Mouse (Mus musculus) thymus, postnatal 36 days (tissue): Measurements from ENCODE around the gene Tipin.
"Not testable (repeated sequence)": the region's sequence is repeated elsewhere in the genome, so short reads cannot be mapped to it uniquely, and the experiment has no call there.

Source experiments
- DNase-seq, 2 experiments: peaks; one replicate each; pipeline ENCODE4 v3.0.0; 2022; ENCODE audit warnings: mixed read lengths in 2 of 2

Tipin gene

GRCm38 (mm10) chr9:64272611-64273010, 8.8 kb upstream of the Tipin start:
- peak; percentile 13 to 16 for DNase-seq

- no peak for DNase-seq
Measured at GRCm38 (mm10) chr9:64273757-64274156, 7.6 kb upstream of the Tipin start.

GRCm38 (mm10) chr9:64274291-64274690, 7.1 kb upstream of the Tipin start:
- DNase-seq = no peak

- no peak for DNase-seq
Measured at GRCm38 (mm10) chr9:64274919-64275318, 6.5 kb upstream of the Tipin start.

- peak; percentile 61 to 72 for DNase-seq
Measured at GRCm38 (mm10) chr9:64277706-64278105, 3.7 kb upstream of the Tipin start.

- DNase-seq = no peak
Measured at GRCm38 (mm10) chr9:64278665-64279310, 2.6 kb upstream of the Tipin start.

- no peak for DNase-seq
Measured at GRCm38 (mm10) chr9:64281781-64282178, 399 bp downstream of the Tipin start.

- DNase-seq = no peak
Measured at GRCm38 (mm10) chr9:64282404-64282987, 1.1 kb downstream of the Tipin start.

- not testable (repeated sequence) for DNase-seq
Measured at GRCm38 (mm10) chr9:64303086-64303485, 21.7 kb downstream of the Tipin start.

GRCm38 (mm10) chr9:64306476-64307312, 25.3 kb downstream of the Tipin start:
- no peak for DNase-seq

- DNase-seq = no peak
Measured at GRCm38 (mm10) chr9:64310996-64311785, 29.8 kb downstream of the Tipin start.

GRCm38 (mm10) chr9:64312128-64312527, 30.7 kb downstream of the Tipin start:
- no peak for DNase-seq

- no peak for DNase-seq
Measured at GRCm38 (mm10) chr9:64314696-64315095, 33.3 kb downstream of the Tipin start.

GRCm38 (mm10) chr9:64316986-64317385, 35.6 kb downstream of the Tipin start:
- no peak for DNase-seq

- DNase-seq = no peak
Measured at GRCm38 (mm10) chr9:64323976-64324375, 42.6 kb downstream of the Tipin start.

- no peak for DNase-seq
Measured at GRCm38 (mm10) chr9:64335825-64336224, 54.4 kb downstream of the Tipin start.

- no peak for DNase-seq
Measured at GRCm38 (mm10) chr9:64339361-64339760, 58.0 kb downstream of the Tipin start.

GRCm38 (mm10) chr9:64340351-64341253, 59.2 kb downstream of the Tipin start:
- peak; percentile 69 to 74 for DNase-seq

- DNase-seq = no peak
Measured at GRCm38 (mm10) chr9:64341254-64341566, 59.8 kb downstream of the Tipin start, which contains the start of gene Dis3l. Gene Dis3l, minus strand, starts transcription at chr9:64341288.

- no peak for DNase-seq
Measured at GRCm38 (mm10) chr9:64341671-64342070, 60.3 kb downstream of the Tipin start.

- DNase-seq = no peak
Measured at GRCm38 (mm10) chr9:64343656-64344055, 62.3 kb downstream of the Tipin start.

GRCm38 (mm10) chr9:64345931-64346330, 64.5 kb downstream of the Tipin start:
- DNase-seq = no peak
